Mouse (Mus musculus) forebrain, embryonic 11.5 days (tissue): ENCODE measurements around the gene Apon. TPM values are rescaled to one million over a fixed set of nuclear protein-coding genes. Genes with fewer than 3 reads are reported as not detected.

Source experiments
- ATAC-seq: fragments of 200-750 bp; cut with Nextera tagmentation; replicated peaks from 2 replicates; pipeline ENCODE4 v1.8.0; 2017; ENCODE audit warnings: moderate TSS enrichment; ENCODE audit not compliant: low FRiP score
- DNase-seq: peaks from one replicate; pipeline ENCODE4 v3.0.0-alpha.2; 2017; ENCODE audit warnings: low spot score
- H3K27ac ChIP-seq: fragments of 300-500 bp; sonication (generic); 2 replicates; pipeline ENCODE4 v1.5.1; 2014; ENCODE audit warnings: low read depth, low read length
- H3K27me3 ChIP-seq: fragments of 300-500 bp; sonication (generic); 2 replicates; pipeline ENCODE4 v1.6.1; 2014; ENCODE audit warnings: mild to moderate bottlenecking, low read length, mixed read lengths; ENCODE audit not compliant: control insufficient read depth, insufficient read depth
- H3K36me3 ChIP-seq: fragments of 300-500 bp; sonication (generic); 2 replicates; pipeline ENCODE4 v1.6.1; 2014; ENCODE audit warnings: mild to moderate bottlenecking, low read length, moderate library complexity, mixed read lengths; ENCODE audit not compliant: control insufficient read depth, insufficient read depth
- H3K4me1 ChIP-seq: fragments of 300-500 bp; sonication (generic); replicated peaks from 2 replicates; pipeline ENCODE4 v1.6.1; 2014; ENCODE audit warnings: low read length, mixed read lengths; ENCODE audit not compliant: control insufficient read depth, insufficient read depth
- H3K4me2 ChIP-seq: fragments of 300-500 bp; sonication (generic); 2 replicates; pipeline ENCODE4 v1.6.1; 2014; ENCODE audit warnings: low read depth, mild to moderate bottlenecking, low read length, moderate library complexity, mixed read lengths; ENCODE audit not compliant: severe bottlenecking
- H3K4me3 ChIP-seq: fragments of 300-500 bp; sonication (generic); 2 replicates; pipeline ENCODE4 v1.5.1; 2014; ENCODE audit warnings: low read depth, low read length
- H3K9ac ChIP-seq: fragments of 300-500 bp; sonication (generic); 2 replicates; pipeline ENCODE4 v1.6.1; 2014; ENCODE audit warnings: low read length
- H3K9me3 ChIP-seq: fragments of 300-500 bp; sonication (generic); 2 replicates; pipeline ENCODE4 v1.6.1; 2016; ENCODE audit warnings: low read length, mixed read lengths; ENCODE audit not compliant: control insufficient read depth
- WGBS: fragments of 180-500 bp; shearing (Covaris S2); extraction: QIAGEN DNeasy Blood & Tissue Kit; methylation state at CpG from one replicate; pipeline ENCODE4 v1.1.7; 2014; 5-methylcytosine and 5-hydroxymethylcytosine counted together
- polyA plus RNA-seq: library from polyadenylated mRNA; unstranded; fragments of >200 nt; fragmentation: Nextera tagmentation; extraction: Ambion mirVana; gene quantifications from 2 replicates; pipeline ENCODE4 v1.2.1, GENCODE M21; 2014

The Apon gene
- polyA plus RNA-seq, 1 experiment from 2014 or later: 0.77 TPM

DNA sequence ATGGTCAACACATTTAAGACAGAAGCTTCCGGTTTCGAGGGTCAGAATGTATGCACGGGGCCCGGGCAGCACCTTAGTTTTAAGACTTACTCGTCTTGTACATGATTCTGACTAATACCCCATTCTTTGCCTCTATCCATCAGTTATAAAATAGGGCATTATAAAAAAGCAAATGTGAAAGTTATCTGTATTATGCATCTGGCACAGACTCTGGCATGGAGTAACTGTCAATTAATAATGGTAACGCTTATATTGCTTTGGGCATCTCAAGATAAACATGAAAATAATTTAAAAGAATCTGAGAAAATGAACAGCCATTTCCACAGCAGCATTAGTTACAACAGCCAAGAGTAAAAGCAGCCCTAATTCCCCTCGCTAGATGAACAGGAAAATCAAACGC, 25.9 kb upstream of the Apon start:
- 96% methylated on average over 8 of the region's 8 CpGs for WGBS
- Histone ChIP-seq H3K9ac (no peak overlapping the region), H3K9me3 (no peaks in the 10 kb centered on the region), H3K4me3 (no peak overlapping the region), H3K36me3 (no peaks in the 10 kb centered on the region), H3K27me3 (no peaks in the 10 kb centered on the region), H3K27ac (no peak overlapping the region), H3K4me2 (no peak overlapping the region), H3K4me1 (peaks cover 9% of the 10 kb centered on the region)
- ATAC-seq: no peak
- DNase-seq: no peak

DNA sequence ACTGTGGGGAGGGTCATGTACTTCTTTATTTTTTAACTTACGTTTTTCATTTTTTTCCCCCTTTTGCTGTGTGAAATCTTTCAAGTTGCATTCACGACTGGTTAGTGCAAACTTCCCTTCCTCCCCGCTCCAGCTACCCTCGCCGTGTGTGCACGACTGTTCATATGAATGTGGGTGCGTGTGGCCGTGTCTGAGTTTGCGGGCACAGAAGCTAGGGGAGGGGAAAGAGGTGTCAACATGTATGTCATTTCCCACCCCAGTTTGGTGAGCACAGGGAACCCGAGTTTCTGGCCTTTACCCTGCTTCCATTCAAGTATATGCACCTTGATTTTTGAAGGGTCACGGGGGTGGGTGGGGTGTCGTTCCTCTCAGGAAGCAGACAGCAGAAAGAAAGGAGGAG, 23.3 kb upstream of the Apon start:
- no peak overlapping the region for H3K4me3 ChIP-seq

DNA sequence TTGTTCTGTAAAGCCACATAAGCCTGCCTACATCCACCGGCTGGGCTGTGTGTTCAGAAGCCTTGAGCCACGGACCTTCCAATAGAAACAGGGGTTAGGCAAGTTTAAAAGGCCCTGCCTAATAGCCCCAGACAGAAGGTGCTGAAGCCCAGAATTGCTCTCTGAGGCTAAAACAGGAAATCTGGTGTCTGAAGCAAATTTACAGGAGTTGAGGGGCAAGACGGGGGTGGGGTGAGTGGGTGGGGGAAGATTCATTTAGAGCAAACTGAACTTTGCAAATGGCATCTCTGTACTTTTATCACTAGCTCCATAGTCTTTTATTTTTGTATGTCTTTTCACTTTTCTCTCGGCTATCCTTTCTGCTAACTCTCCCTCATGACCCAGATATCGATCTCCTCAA, 22.8 kb upstream of the Apon start:
- H3K4me3 ChIP-seq: peak overlapping the region; percentile 70
- peak overlapping the region; percentile 79 for H3K4me2 ChIP-seq
- H3K36me3 ChIP-seq: no peaks in the 10 kb centered on the region
- 22% methylated on average over 5 of the region's 5 CpGs for WGBS
- DNase-seq (no peak), ATAC-seq (no peak)
- no peaks in the 10 kb centered on the region for H3K9me3 ChIP-seq
- no peaks in the 10 kb centered on the region for H3K27me3 ChIP-seq
- peak overlapping the region; percentile 96; the same call in 1 of the 2 replicates for H3K27ac ChIP-seq
- peaks cover 10% of the 10 kb centered on the region for H3K4me1 ChIP-seq
- H3K9ac ChIP-seq: peak overlapping the region; percentile 91

More for the DNA sequence above, 23.3 kb upstream of the Apon start:
- H3K36me3 ChIP-seq: no peaks in the 10 kb centered on the region
- 82% methylated on average over 12 of the region's 12 CpGs for WGBS
- no peaks in the 10 kb centered on the region for H3K27me3 ChIP-seq
- H3K4me2 ChIP-seq: no peak overlapping the region
- H3K9me3 ChIP-seq: no peaks in the 10 kb centered on the region
- H3K27ac ChIP-seq: no peak overlapping the region
- peak overlapping the region; percentile 91; the same call in 1 of the 2 replicates for H3K9ac ChIP-seq
- peaks cover 12% of the 10 kb centered on the region for H3K4me1 ChIP-seq
- DNase-seq: no peak
- ATAC-seq: no peak

DNA sequence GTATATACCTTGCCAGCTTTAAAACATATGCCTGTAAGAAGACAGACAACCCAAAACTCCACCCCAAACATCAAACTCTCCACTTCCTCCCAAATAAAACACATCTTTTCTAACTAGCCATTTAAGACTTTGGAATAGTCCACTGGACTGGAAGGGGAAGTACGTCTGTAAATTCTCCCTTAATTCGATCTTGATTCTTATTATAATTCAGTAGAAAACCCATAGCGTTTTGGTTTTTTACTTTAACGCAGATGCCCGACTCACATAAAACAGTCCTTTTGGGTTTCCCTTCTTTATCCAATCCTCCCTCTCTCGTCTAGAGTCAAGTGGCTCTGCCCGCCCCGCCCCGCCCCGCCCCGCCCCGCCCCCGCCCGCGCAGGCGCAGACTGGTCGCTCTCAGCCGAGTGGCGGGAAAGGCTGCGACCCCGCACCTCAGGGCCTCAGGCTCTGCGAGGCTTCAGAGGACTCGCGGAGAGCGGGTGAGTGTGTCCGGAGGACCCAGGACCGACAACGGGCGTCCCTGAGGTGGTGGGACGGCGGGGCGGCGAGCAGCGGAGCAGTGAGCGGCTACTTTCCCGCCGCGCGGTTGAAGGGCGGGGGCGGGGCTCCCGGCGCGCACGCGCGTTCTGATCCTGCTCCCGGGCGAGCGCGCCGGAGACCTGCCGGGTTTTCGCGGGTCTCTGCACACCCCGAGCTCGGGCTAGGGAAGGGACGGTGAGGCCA, 22.0 kb upstream of the Apon start, which contains the start of gene Timeless:
TSS of gene Timeless (plus strand) at position 369 of the 723 bp plus-strand sequence.
- peak; percentile 91 for ATAC-seq
- H3K9ac ChIP-seq: peak within 1 kb of the TSS; percentile 91
- H3K9me3 ChIP-seq: no peaks in the 10 kb centered on the region
- peak within 1 kb of the TSS; percentile 96 for H3K27ac ChIP-seq
- no peaks in the 10 kb centered on the region for H3K36me3 ChIP-seq
- no peaks in the 10 kb centered on the region for H3K27me3 ChIP-seq
- peak within 1 kb of the TSS; percentile 70 for H3K4me3 ChIP-seq
- H3K4me2 ChIP-seq: peak within 1 kb of the TSS; percentile 79
- under 1% methylated on average over 58 of the region's 58 CpGs for WGBS
- peaks cover 10% of the 10 kb centered on the region for H3K4me1 ChIP-seq
- DNase-seq: peak; percentile 92

DNA sequence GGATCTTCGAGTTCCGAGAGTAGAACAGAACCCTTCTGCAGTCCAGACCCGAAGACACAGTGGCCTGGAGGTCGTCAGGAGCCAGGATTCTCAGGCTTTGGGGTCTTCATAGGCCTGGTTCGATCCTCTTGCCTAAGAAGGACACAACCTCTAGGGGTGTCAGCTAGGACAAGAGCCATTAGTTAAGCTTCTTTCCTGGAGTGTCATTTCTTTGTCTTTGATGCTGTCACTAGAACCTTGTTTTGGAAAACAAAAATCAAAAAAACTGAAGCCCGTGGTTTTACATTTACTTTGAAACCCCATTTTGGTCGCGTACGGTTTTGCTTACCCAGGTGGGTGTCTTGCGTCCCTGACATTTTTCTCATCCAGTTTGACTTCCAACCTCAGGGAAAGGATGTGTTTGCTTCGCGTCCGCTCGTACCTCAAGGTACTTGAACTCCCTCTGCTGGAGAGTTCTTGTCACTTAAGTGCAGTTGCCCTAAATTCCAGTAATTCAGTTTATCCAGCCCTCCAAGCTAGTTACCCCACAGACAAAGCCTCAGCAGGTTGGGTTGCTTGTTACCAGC, 21.4 kb upstream of the Apon start:
- Histone ChIP-seq H3K4me3 (peak overlapping the region; percentile 70), H3K36me3 (no peaks in the 10 kb centered on the region), H3K4me2 (peak overlapping the region; percentile 79), H3K9ac (peak overlapping the region; percentile 91), H3K27me3 (no peaks in the 10 kb centered on the region), H3K27ac (peak overlapping the region; percentile 96), H3K4me1 (peaks cover 10% of the 10 kb centered on the region), H3K9me3 (no peaks in the 10 kb centered on the region)
- WGBS: under 1% methylated on average over 14 of the region's 14 CpGs
- ATAC-seq: peak; percentile 24
- DNase-seq: peak; percentile 60

DNA sequence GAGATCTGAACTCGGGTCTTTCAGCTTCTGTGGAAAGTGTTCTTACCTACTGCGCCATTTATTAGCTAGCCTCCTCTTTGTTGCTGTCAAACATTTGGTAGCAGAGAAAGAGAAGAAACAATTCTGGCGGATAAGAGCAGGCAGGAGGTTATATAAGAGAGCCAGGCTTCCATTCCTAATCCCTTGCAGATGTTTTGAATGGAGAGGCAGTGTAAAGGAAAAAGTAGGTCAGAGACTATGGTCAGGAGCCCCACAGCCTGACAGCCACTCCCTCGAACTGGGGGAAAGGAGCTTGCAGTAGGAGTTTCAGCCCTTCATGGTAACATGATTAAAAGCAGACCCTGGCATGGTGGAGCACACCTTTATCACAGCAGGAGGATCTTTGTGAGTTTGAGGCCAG, 17.6 kb upstream of the Apon start:
- H3K4me3 ChIP-seq: no peak overlapping the region
- DNase-seq (no peak), ATAC-seq (no peak)
- H3K4me1 ChIP-seq: peaks cover 8% of the 10 kb centered on the region
- 51% methylated on average over 4 of the region's 4 CpGs for WGBS
- peak overlapping the region; percentile 4; the same call in 1 of the 2 replicates for H3K9ac ChIP-seq
- H3K27ac ChIP-seq: no peak overlapping the region
- no peaks in the 10 kb centered on the region for H3K9me3 ChIP-seq
- no peaks in the 10 kb centered on the region for H3K27me3 ChIP-seq
- H3K36me3 ChIP-seq: peaks cover 5% of the 10 kb centered on the region
- H3K4me2 ChIP-seq: no peak overlapping the region

DNA sequence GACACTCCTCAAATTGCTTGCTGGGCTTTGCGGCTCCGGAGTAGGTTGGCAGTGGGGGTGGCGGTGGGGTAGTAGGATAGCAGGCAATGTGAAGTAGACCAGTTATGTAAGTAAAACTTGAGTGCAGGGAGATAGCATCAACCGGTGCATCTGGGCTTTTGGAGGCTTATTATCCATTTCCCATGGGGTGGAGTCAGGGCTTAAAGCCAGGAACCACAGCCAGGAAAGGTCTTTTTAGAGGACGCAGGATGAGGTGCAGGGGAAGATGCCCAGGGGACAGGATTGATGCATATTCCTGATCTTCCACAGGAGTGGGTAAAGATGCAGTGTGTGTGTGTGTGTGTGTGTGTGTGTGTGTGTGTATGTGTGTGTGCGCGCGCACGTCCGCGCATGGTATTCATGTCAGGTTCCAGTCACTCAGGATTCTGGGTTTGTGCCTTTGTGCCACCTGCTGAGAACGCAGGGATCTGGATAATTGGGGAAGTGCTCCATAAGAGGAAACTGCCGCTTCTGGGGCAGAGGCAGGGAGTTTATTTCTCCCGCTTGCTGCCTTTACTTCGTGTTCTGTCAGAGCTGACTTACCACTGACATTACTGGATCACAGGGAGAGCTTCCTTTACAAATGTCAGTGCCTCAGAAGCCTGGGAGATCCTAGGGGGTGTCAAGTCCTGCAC, 16.0 kb upstream of the Apon start:
- Histone ChIP-seq H3K4me3 (no peak overlapping the region), H3K9ac (no peak overlapping the region), H3K9me3 (no peaks in the 10 kb centered on the region), H3K4me1 (peaks cover 6% of the 10 kb centered on the region), H3K27ac (no peak overlapping the region), H3K36me3 (peaks cover 10% of the 10 kb centered on the region), H3K27me3 (no peaks in the 10 kb centered on the region), H3K4me2 (no peak overlapping the region)
- 80% methylated on average over 15 of the region's 15 CpGs for WGBS
- DNase-seq (no peak), ATAC-seq (no peak)

DNA sequence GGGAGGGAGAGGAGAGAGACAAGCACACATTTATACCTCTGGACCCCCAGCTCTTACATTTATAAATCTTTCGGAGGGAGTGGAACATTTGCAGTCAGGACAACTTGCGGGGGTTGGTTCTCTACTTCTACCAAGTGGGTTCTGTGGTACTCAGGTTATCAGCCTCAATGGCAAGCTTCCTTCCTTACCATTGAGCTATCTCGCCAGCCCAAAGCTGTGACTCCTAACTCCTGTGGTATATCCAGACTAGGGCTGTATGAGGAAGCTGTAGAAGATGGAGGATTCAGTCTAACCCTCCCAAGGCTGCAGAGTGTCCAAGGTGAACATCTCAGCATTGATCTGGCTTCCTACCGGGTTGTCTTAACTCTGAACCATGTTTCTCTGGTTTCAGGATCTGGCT, 14.8 kb upstream of the Apon start:
- Histone ChIP-seq H3K4me2 (no peak overlapping the region), H3K36me3 (peaks cover 10% of the 10 kb centered on the region), H3K27ac (no peak overlapping the region), H3K4me3 (no peak overlapping the region), H3K9me3 (no peaks in the 10 kb centered on the region), H3K9ac (no peak overlapping the region), H3K4me1 (0 out of 2 replicates have a peak, but pooled peaks cover 2% of the 10 kb centered on the region), H3K27me3 (no peaks in the 10 kb centered on the region)
- no peak for ATAC-seq
- 94% methylated on average over 4 of the region's 4 CpGs for WGBS
- no peak for DNase-seq
